Mouse (Mus musculus): ENCODE measurements around the gene Platr17.

Platr17 gene

DNA sequence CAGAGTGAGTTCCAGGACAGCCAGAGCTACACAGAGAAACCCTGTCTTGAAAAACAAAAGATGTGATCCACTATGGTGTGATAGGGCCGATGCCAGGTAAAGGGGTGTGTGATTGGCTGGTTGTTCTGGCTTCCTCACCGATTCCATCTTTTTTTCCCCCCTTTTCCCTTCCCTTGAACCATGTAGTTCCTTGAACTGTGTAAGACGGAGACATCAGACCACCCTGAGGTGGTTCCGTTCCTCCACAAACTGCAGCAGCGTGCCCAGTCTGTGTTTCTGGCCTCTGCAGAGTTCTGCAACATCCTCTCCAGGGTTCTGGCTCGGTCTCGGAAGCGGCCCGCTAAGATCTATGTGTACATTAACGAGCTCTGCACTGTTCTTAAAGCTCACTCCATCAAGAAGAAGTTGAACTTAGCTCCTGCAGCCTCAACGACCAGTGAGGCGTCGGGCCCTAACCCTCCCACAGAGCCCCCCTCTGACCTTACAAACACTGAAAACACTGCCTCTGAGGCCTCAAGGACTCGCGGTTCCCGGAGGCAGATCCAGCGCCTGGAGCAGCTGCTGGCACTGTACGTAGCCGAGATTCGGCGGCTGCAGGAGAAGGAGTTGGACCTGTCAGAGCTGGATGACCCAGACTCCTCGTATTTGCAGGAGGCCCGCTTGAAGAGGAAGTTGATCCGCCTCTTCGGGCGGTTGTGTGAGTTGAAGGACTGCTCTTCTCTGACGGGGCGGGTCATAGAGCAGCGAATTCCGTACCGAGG, 6.3 kb downstream of the Platr17 start:
- Histone ChIP-seq H3K27me3 (ENCODE audit: control insufficient read depth, insufficient read depth, low read length, poor library complexity, severe bottlenecking) (no peaks in the 10 kb centered on the region), H3K36me3 (ENCODE audit: control insufficient read depth, insufficient read depth, low read length, poor library complexity, severe bottlenecking) (peaks cover 14% of the 10 kb centered on the region)
- DNase-seq (ENCODE audit: low read depth, low spot score): no peak

DNA sequence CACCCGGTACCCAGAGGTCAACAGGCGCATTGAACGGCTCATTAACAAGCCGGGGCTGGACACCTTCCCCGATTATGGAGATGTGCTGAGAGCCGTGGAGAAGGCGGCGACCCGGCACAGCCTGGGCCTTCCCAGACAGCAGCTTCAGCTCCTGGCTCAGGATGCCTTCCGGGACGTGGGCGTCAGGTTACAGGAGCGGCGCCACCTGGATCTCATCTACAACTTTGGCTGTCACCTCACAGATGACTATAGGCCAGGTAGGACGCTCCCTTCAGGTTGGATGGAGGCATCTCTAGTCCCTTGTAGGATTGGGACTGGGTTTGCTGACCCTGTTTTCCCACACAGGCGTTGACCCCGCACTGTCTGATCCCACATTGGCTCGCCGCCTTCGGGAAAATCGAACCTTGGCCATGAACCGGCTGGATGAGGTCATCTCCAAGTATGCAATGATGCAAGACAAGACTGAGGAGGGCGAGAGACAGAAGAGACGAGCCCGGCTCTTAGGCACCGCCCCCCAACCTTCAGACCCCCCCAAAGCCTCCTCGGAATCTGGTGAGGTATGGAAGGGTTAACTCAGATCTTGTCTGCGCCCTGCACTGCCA, 7.0 kb downstream of the Platr17 start:
- no peaks in the 10 kb centered on the region for H3K27me3 ChIP-seq (ENCODE audit: control insufficient read depth, insufficient read depth, low read length, poor library complexity, severe bottlenecking)
- peaks cover 14% of the 10 kb centered on the region for H3K36me3 ChIP-seq (ENCODE audit: control insufficient read depth, insufficient read depth, low read length, poor library complexity, severe bottlenecking)
- no peak for DNase-seq (ENCODE audit: low read depth, low spot score)

DNA sequence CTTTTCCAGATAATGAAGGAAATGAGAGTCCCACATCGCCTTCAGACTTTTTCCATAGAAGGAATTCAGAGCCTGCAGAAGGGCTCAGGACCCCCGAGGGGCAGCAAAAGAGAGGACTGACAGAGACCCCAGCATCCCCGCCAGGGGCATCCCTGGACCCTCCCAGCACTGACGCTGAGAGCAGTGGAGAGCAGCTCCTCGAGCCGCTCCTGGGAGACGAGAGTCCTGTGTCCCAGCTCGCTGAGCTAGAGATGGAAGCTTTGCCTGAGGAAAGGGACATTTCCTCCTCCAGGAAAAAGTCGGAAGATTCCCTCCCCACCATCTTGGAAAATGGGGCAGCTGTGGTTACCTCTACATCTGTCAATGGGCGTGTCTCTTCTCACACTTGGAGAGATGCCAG, 8.3 kb downstream of the Platr17 start:
- DNase-seq (ENCODE audit: low read depth, low spot score): no peak
- H3K36me3 ChIP-seq (ENCODE audit: control insufficient read depth, insufficient read depth, low read length, poor library complexity, severe bottlenecking): peaks cover 14% of the 10 kb centered on the region
- no peaks in the 10 kb centered on the region for H3K27me3 ChIP-seq (ENCODE audit: control insufficient read depth, insufficient read depth, low read length, poor library complexity, severe bottlenecking)

DNA sequence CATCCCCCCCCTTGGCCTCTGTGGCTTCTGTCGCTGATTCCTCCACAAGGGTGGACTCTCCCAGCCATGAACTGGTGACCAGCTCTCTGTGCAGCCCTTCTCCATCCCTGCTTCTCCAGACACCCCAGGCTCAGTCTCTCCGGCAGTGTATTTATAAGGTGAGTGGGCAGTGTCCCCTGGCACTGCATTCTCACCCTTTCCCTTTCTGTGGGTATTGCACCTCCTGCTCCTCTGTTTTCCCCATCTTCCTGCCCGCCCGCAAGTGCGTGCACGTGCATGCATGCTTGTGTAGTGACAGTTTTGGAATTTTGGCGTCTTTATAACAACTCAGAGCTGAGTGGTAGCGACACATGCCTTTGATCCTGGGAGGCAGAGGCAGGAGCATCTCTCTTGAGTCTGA, 9.0 kb downstream of the Platr17 start:
- H3K27me3 ChIP-seq (ENCODE audit: control insufficient read depth, insufficient read depth, low read length, poor library complexity, severe bottlenecking): no peaks in the 10 kb centered on the region
- peaks cover 14% of the 10 kb centered on the region for H3K36me3 ChIP-seq (ENCODE audit: control insufficient read depth, insufficient read depth, low read length, poor library complexity, severe bottlenecking)
- no peak for DNase-seq (ENCODE audit: low read depth, low spot score)

DNA sequence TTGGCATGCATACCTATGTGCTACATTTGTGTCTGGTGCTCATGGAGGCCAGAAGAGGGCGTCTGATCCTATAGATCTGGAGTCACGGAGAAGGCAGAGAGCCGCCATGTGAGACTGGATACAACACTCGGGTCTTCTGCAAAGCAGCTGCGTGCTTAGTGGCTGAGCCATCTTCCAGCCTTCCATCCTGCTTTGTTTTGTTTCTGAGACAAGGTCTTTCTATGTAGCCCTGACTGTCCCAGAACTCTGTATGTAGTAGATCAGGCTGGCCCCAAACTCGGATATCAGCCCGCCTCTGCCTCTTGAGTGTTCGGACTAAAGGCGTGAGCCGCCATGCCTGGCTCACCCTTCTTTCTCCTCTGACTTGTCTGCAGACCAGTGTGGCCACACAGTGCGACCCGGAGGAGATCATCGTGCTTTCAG, 10.0 kb downstream of the Platr17 start:
- DNase-seq (ENCODE audit: low read depth, low spot score): no peak

DNA sequence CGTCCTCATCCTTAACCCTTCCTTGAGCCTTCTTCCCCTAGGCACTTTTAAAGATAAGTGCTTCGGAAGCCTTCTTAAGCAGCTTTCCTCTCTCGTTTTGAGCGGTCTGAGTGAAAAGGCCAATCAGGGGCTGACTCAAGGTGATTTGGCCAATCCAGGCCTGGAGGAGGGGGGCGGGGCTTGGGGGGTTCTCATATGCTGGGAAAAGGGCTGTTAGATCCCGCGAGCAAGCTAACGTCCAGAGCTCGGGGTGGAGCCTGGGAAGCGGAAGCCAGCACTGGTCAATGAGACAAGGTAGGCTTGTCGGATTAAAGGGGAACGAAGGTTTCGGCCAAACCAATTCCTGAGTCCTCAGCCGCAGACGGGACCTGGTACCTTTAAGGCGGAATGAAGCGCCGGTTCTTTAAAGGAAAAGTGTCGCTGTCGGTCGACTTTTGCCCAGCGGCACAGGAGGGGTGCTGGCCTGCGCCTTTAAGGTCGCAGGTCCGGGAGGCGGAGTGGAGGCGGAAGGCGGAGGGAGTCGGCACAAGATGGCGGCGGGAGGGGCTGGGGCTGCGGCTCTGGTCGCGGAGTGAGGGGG, 10.8 kb downstream of the Platr17 start, which contains the start of the genes Tapbp and Zbtb22:
TSS of gene Tapbp (plus strand) at position 229 of the 580 bp plus-strand sequence.
TSS of gene Zbtb22 (plus strand) at position 234 of the 580 bp plus-strand sequence.
- H3K36me3 ChIP-seq (ENCODE audit: control insufficient read depth, insufficient read depth, low read length, poor library complexity, severe bottlenecking): peaks cover 14% of the 10 kb centered on the region
- DNase-seq (ENCODE audit: low read depth, low spot score): peak; percentile 97
- H3K27me3 ChIP-seq (ENCODE audit: control insufficient read depth, insufficient read depth, low read length, poor library complexity, severe bottlenecking): no peaks in the 10 kb centered on the region

More for the DNA sequence above, 10.0 kb downstream of the Platr17 start:
- Histone ChIP-seq H3K36me3 (ENCODE audit: control insufficient read depth, insufficient read depth, low read length, poor library complexity, severe bottlenecking) (peaks cover 14% of the 10 kb centered on the region), H3K27me3 (ENCODE audit: control insufficient read depth, insufficient read depth, low read length, poor library complexity, severe bottlenecking) (no peaks in the 10 kb centered on the region)

DNA sequence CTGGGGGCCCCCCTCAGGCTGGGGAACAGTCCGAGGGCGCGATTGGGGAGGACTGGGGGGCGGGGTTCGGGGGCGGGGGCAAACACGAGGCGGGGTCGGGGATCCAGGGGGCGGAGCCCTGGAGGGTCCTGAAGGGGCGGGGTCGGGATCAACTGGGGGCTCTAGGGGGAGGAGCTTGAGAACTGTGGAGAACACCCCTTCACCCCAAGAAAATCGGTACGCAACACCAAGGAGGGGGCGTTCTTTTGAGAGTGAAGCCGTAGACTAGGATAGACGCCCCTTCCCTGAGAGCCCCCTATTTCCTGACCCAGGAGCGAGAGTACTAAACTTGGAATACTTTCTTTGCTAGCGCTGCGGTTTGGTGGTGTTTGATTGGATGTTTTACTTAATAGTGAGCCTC, 11.4 kb downstream of the Platr17 start:
- Histone ChIP-seq H3K27me3 (ENCODE audit: control insufficient read depth, insufficient read depth, low read length, poor library complexity, severe bottlenecking) (no peaks in the 10 kb centered on the region), H3K36me3 (ENCODE audit: control insufficient read depth, insufficient read depth, low read length, poor library complexity, severe bottlenecking) (peaks cover 17% of the 10 kb centered on the region)
- DNase-seq (ENCODE audit: low read depth, low spot score): no peak

DNA sequence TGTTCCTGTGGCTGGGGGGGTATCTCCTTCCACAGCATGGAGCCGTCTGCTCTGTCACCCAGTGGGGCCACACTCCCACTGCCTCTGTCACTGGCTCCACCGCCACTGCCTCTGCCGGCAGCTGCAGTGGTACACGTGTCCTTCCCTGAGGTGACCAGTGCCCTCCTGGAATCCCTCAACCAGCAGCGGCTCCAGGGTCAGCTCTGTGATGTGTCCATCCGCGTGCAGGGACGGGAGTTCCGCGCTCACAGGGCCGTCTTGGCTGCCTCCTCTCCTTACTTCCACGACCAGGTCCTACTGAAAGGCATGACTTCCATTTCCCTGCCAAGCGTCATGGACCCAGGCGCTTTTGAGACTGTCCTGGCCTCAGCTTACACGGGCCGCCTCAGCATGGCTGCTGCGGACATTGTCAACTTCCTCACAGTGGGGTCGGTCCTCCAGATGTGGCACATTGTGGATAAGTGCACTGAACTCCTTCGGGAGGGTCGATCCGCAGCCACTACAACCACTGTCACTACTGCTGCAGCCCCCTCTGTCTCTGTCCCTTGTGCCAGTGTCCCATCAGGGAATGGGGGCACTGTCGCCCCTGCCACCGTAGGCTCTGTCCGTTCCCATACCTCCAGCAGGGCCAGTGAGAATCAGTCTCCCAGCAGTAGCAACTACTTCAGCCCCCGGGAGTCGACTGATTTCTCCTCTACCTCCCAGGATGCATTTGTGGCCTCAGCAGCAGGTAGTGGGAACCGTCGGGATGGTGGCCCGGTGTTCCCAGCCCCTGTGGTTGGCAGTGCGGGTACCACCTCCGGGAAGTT, 12.1 kb downstream of the Platr17 start:
- DNase-seq (ENCODE audit: low read depth, low spot score): no peak
- Histone ChIP-seq H3K27me3 (ENCODE audit: control insufficient read depth, insufficient read depth, low read length, poor library complexity, severe bottlenecking) (no peaks in the 10 kb centered on the region), H3K36me3 (ENCODE audit: control insufficient read depth, insufficient read depth, low read length, poor library complexity, severe bottlenecking) (peaks cover 16% of the 10 kb centered on the region)

DNA sequence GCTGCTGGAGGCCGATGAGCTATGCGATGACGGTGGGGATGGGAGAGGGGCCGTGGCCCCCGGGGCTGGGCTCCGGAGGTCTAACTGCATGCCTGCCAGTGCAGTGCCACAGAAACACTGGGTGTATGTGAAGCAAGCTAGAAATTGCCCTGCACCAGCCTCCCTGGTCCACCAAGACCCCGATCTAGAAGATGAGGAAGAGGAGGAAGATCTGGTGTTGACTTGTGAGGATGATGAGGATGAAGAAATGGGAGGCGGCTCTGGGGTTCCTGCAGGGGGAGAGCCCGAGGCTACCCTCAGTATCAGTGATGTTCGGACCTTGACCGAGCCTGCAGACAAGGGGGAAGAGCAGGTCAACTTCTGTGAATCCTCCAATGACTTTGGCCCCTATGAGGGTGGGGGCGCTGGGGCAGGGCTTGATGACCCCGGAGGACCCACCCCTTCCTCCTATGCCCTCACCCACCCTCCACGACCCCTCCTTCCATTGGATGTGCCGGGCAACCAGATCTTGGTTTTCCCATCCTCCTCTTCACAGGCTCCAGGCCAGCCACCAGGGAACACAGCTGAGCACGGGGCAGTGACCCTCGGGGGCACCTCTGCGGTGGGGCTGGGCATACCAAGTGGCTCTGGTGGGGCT, 12.8 kb downstream of the Platr17 start:
- DNase-seq (ENCODE audit: low read depth, low spot score): no peak
- H3K36me3 ChIP-seq (ENCODE audit: control insufficient read depth, insufficient read depth, low read length, poor library complexity, severe bottlenecking): peaks cover 16% of the 10 kb centered on the region
- no peaks in the 10 kb centered on the region for H3K27me3 ChIP-seq (ENCODE audit: control insufficient read depth, insufficient read depth, low read length, poor library complexity, severe bottlenecking)

DNA sequence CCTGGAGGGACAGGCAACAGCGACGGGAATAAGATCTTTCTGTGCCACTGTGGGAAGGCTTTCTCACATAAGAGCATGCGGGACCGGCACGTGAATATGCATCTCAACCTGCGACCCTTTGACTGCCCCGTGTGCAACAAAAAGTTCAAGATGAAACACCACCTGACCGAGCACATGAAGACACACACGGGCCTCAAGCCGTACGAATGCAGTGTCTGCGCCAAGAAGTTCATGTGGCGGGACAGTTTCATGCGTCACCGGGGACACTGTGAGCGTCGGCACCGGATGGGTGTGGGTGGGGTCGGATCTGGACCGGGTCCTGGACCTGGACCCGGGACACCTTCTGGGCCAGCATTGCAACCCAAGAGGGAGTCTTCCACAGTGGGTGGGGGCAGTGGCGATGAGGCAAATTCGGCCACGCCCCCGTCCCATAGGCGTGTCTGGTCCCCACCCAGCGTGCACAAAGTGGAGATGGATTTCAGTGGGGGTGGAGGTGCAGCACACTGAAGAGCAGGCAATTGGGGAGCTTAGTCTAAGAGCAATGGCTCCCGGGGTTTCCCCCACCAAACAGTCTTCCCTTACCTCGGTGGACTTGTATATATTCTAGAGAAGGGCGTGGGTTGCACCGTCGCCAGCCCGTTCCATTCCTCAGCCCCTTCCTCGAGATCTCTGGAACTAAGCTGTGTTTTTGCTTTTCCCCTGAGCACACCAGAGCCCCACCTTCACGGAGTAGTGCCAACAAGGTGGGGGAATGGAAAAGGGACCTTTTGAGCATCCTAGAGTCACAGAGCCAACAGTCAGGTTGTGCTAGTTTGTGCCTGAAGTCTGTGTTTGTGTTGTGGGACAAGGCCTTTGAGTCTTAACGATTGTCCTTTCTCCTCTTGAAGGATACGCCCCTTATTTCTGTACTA, 13.6 kb downstream of the Platr17 start:
- Histone ChIP-seq H3K36me3 (ENCODE audit: control insufficient read depth, insufficient read depth, low read length, poor library complexity, severe bottlenecking) (peaks cover 18% of the 10 kb centered on the region), H3K27me3 (ENCODE audit: control insufficient read depth, insufficient read depth, low read length, poor library complexity, severe bottlenecking) (no peaks in the 10 kb centered on the region)
- DNase-seq (ENCODE audit: low read depth, low spot score): peak; percentile 34

DNA sequence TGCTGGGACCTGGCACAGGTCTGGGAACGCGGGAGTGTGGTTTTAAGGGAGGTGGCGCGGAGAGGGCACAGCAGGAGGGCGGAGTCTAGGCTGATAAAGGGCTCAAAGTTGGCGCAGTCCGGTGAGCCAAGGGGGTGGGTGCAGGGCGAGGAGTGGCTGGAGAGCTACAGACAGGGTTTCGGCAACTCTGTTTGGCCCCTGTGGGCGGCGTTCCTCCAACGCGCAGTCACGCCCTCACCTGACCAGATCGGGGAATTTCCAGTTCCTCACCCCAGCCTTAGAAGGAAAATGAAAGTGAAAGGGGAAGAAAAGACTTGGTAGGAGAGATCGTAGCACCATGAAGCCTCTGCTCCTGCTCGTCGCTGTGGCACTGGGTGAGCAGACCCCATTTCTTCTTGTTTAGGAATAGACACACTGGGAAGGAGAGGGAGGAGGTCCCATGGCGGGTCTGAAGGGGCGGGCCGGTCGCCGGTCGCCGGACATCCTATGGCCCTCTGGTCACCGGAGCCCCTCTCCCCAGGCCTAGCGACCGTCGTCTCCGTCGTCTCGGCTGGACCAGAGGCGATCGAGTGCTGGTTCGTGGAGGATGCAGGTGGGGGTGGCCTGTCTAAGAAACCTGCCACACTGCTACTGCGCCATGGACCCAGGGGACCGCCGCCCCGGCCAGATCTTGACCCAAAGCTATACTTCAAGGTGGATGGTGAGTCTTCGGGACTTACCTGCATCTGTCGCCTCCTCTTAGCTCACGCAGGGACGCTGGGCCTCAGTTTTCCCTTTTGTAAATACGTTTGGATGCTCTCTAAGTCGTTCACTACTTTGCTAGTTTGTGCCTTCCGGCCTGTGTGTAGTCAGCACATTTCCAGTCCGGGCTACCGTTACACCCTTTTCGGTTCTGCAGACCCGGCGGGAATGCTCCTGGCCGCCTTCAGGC, 14.7 kb downstream of the Platr17 start:
- DNase-seq (ENCODE audit: low read depth, low spot score): peak; percentile 96
- H3K36me3 ChIP-seq (ENCODE audit: control insufficient read depth, insufficient read depth, low read length, poor library complexity, severe bottlenecking): peaks cover 11% of the 10 kb centered on the region; the same call in 1 of the 2 replicates

DNA sequence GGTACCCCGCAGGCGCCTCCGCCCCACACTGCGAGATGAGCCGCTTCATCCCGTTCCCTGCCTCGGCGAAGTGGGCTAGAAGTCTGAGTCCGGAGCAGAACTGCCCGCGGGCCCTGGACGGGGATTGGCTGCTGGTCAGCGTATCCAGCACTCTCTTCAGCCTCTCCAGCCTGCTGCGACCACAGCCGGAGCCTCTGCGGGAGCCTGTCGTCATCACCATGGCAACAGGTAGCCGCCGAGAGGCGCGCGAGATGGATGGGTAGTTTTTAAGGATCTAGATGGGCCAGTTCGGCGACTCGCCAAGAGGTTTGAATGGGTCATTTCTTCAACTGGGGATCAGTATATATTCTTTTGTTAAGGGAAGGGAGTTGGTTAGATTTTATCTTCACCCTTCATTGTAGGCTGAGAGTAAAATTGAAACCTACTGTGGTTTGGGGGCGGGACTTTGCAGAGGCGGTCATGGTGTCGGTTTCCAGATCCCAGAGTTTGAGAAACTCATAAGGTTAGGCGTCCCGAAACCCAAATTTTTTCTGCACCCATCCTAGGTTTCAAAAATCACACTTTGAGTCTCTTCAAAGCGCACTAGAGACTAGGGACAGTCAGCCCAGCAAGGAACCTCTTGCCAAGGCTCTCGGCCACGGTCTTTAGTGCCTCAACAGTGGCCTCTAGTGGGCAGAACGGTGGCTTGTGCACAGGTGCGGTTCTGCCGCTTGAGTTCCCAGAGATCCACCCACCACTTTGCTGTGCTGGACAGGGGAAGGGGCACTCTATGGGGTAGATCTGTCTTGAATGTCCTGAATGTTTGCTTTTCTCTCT, 15.6 kb downstream of the Platr17 start:
- Histone ChIP-seq H3K27me3 (ENCODE audit: control insufficient read depth, insufficient read depth, low read length, poor library complexity, severe bottlenecking) (no peaks in the 10 kb centered on the region), H3K36me3 (ENCODE audit: control insufficient read depth, insufficient read depth, low read length, poor library complexity, severe bottlenecking) (peaks cover 17% of the 10 kb centered on the region)
- DNase-seq (ENCODE audit: low read depth, low spot score): peak; percentile 93

More for the DNA sequence above, 14.7 kb downstream of the Platr17 start:
- H3K27me3 ChIP-seq (ENCODE audit: control insufficient read depth, insufficient read depth, low read length, poor library complexity, severe bottlenecking): no peaks in the 10 kb centered on the region
